Mouse (Mus musculus) forebrain, embryonic 11.5 days (tissue): ENCODE data around the gene Gm47429. TPM values are rescaled to one million over a fixed set of nuclear protein-coding genes. Genes with fewer than 3 reads are reported as not detected.
A peak's percentile ranks its signal among the peaks of the same experiment; 100 is the strongest.
"Not testable (repeated sequence)": the region's sequence is repeated elsewhere in the genome, so short reads cannot be mapped to it uniquely, and the experiment has no call there.

Experiments used
- ATAC-seq: fragments of 200-750 bp; cut with Nextera tagmentation; replicated peaks from 2 replicates; pipeline ENCODE4 v1.8.0; 2017; ENCODE audit warnings: moderate TSS enrichment; ENCODE audit not compliant: low FRiP score
- DNase-seq: peaks from one replicate; pipeline ENCODE4 v3.0.0-alpha.2; 2017; ENCODE audit warnings: low spot score
- H3K27ac ChIP-seq: fragments of 300-500 bp; sonication (generic); 2 replicates; pipeline ENCODE4 v1.5.1; 2014; ENCODE audit warnings: low read depth, low read length
- H3K27me3 ChIP-seq: fragments of 300-500 bp; sonication (generic); 2 replicates; pipeline ENCODE4 v1.6.1; 2014; ENCODE audit warnings: mild to moderate bottlenecking, low read length, mixed read lengths; ENCODE audit not compliant: control insufficient read depth, insufficient read depth
- H3K36me3 ChIP-seq: fragments of 300-500 bp; sonication (generic); 2 replicates; pipeline ENCODE4 v1.6.1; 2014; ENCODE audit warnings: mild to moderate bottlenecking, low read length, moderate library complexity, mixed read lengths; ENCODE audit not compliant: control insufficient read depth, insufficient read depth
- H3K4me1 ChIP-seq: fragments of 300-500 bp; sonication (generic); replicated peaks from 2 replicates; pipeline ENCODE4 v1.6.1; 2014; ENCODE audit warnings: low read length, mixed read lengths; ENCODE audit not compliant: control insufficient read depth, insufficient read depth
- H3K4me2 ChIP-seq: fragments of 300-500 bp; sonication (generic); 2 replicates; pipeline ENCODE4 v1.6.1; 2014; ENCODE audit warnings: low read depth, mild to moderate bottlenecking, low read length, moderate library complexity, mixed read lengths; ENCODE audit not compliant: severe bottlenecking
- H3K4me3 ChIP-seq: fragments of 300-500 bp; sonication (generic); 2 replicates; pipeline ENCODE4 v1.5.1; 2014; ENCODE audit warnings: low read depth, low read length
- H3K9ac ChIP-seq: fragments of 300-500 bp; sonication (generic); 2 replicates; pipeline ENCODE4 v1.6.1; 2014; ENCODE audit warnings: low read length
- H3K9me3 ChIP-seq: fragments of 300-500 bp; sonication (generic); 2 replicates; pipeline ENCODE4 v1.6.1; 2016; ENCODE audit warnings: low read length, mixed read lengths; ENCODE audit not compliant: control insufficient read depth
- WGBS: fragments of 180-500 bp; shearing (Covaris S2); extraction: QIAGEN DNeasy Blood & Tissue Kit; methylation state at CpG from one replicate; pipeline ENCODE4 v1.1.7; 2014; 5-methylcytosine and 5-hydroxymethylcytosine counted together
- polyA plus RNA-seq: library from polyadenylated mRNA; unstranded; fragments of >200 nt; fragmentation: Nextera tagmentation; extraction: Ambion mirVana; gene quantifications from 2 replicates; pipeline ENCODE4 v1.2.1, GENCODE M21; 2014

The Gm47429 gene
- not detected in 2 replicates for polyA plus RNA-seq

GRCm38 (mm10) chr13:50443812-50444211 is at the start of gene Gm47429:
Gm47429 (minus strand) TSS chr13:50443912.
- H3K4me1 ChIP-seq: no peaks in the 10 kb centered on the region
- DNase-seq (no peak), ATAC-seq (no peak)
- no peak within 1 kb of the TSS for H3K4me3 ChIP-seq
- H3K9me3 ChIP-seq: no peaks in the 10 kb centered on the region
- H3K4me2 ChIP-seq: no peak within 1 kb of the TSS
- H3K27ac ChIP-seq: no peak within 1 kb of the TSS
- WGBS: 81% methylated on average over 2 of the region's 2 CpGs
- no peaks in the 10 kb centered on the region for H3K27me3 ChIP-seq
- H3K36me3 ChIP-seq: no peaks in the 10 kb centered on the region
- H3K9ac ChIP-seq: no peak within 1 kb of the TSS

- not testable (repeated sequence) for H3K4me1 ChIP-seq, H3K9ac ChIP-seq, H3K36me3 ChIP-seq, H3K9me3 ChIP-seq, ATAC-seq, H3K27ac ChIP-seq, H3K4me3 ChIP-seq, DNase-seq, H3K4me2 ChIP-seq, H3K27me3 ChIP-seq
These were observed 44.8 kb upstream of the Gm47429 start for GRCm38 (mm10) chr13:50488510-50488909.

- Histone ChIP-seq H3K9me3 (no peaks in the 10 kb centered on the region), H3K27me3 (no peaks in the 10 kb centered on the region), H3K9ac (no peak within 1 kb of the TSS), H3K27ac (no peak within 1 kb of the TSS), H3K4me3 (no peak within 1 kb of the TSS), H3K4me2 (no peak within 1 kb of the TSS), H3K36me3 (no peaks in the 10 kb centered on the region), H3K4me1 (no peaks in the 10 kb centered on the region)
- WGBS: 86% methylated on average over 4 of the region's 4 CpGs
- DNase-seq (no peak), ATAC-seq (no peak)
These were observed 23.3 kb upstream of the Gm47429 start, which contains the start of gene Nutm2 for GRCm38 (mm10) chr13:50467007-50467406. Nutm2 (plus strand) TSS chr13:50467307.

- ATAC-seq (no peak), DNase-seq (peak; percentile 52)
- Histone ChIP-seq H3K9ac (no peak overlapping the region; the same call in 1 of the 2 replicates), H3K4me2 (peak overlapping the region; percentile 32; the same call in 1 of the 2 replicates), H3K27ac (no peak overlapping the region), H3K4me1 (no peaks in the 10 kb centered on the region), H3K27me3 (no peaks in the 10 kb centered on the region), H3K36me3 (no peaks in the 10 kb centered on the region), H3K9me3 (no peaks in the 10 kb centered on the region), H3K4me3 (0 out of 2 replicates have a peak overlapping the region, but pooled peaks have one; percentile 6)
- 42% methylated on average over 27 of the region's 27 CpGs for WGBS
These were observed 21.2 kb upstream of the Gm47429 start for GRCm38 (mm10) chr13:50464621-50465562.

- WGBS: 56% methylated on average over 2 of the region's 2 CpGs
- not testable (repeated sequence) for ATAC-seq, H3K4me3 ChIP-seq, H3K4me2 ChIP-seq, H3K27ac ChIP-seq, DNase-seq, H3K9ac ChIP-seq, H3K4me1 ChIP-seq, H3K27me3 ChIP-seq, H3K9me3 ChIP-seq, H3K36me3 ChIP-seq
These were observed 16.7 kb upstream of the Gm47429 start for GRCm38 (mm10) chr13:50460433-50460832.

- no peak overlapping the region for H3K4me3 ChIP-seq
- H3K4me1 ChIP-seq: no peaks in the 10 kb centered on the region
- H3K36me3 ChIP-seq: no peaks in the 10 kb centered on the region
- H3K9me3 ChIP-seq: no peaks in the 10 kb centered on the region
- H3K4me2 ChIP-seq: no peak overlapping the region
- H3K9ac ChIP-seq: no peak overlapping the region
- 37% methylated on average over 4 of the region's 4 CpGs for WGBS
- ATAC-seq (no peak), DNase-seq (no peak)
- H3K27ac ChIP-seq: no peak overlapping the region
- no peaks in the 10 kb centered on the region for H3K27me3 ChIP-seq
These were observed 9.7 kb upstream of the Gm47429 start for GRCm38 (mm10) chr13:50453426-50453825.

- H3K4me2 ChIP-seq, ATAC-seq: not testable (repeated sequence)
- WGBS: 71% methylated on average over 9 of the region's 9 CpGs
These were observed 8.6 kb upstream of the Gm47429 start for GRCm38 (mm10) chr13:50452266-50452665.

GRCm38 (mm10) chr13:50445261-50445660 is 1.5 kb upstream of the Gm47429 start:
- Histone ChIP-seq H3K4me2 (no peak overlapping the region), H3K9me3 (no peaks in the 10 kb centered on the region), H3K4me1 (no peaks in the 10 kb centered on the region), H3K4me3 (no peak overlapping the region), H3K27me3 (no peaks in the 10 kb centered on the region), H3K9ac (no peak overlapping the region), H3K36me3 (no peaks in the 10 kb centered on the region), H3K27ac (no peak overlapping the region)
- ATAC-seq (no peak), DNase-seq (no peak)
- WGBS: 72% methylated on average over 4 of the region's 4 CpGs

More at GRCm38 (mm10) chr13:50452266-50452665, 8.6 kb upstream of the Gm47429 start:
- not testable (repeated sequence) for H3K9ac ChIP-seq, H3K4me1 ChIP-seq, H3K27ac ChIP-seq, H3K36me3 ChIP-seq, DNase-seq, H3K9me3 ChIP-seq, H3K27me3 ChIP-seq, H3K4me3 ChIP-seq
